ENCODE assay signal across 23 mouse cellular contexts in genomic region chr19:29866822-29867221, GRCm38 (mm10). TPM values are rescaled to one million over a fixed set of nuclear protein-coding genes. Genes with fewer than 3 reads are reported as not detected.
"Had no signal": no experiment of that assay in that cellular context is flagged by ENCODE, and none has a peak within 500 bp of the region (broad histone marks: within the 10 kb centered on the region; RNA-seq: fewer than 3 reads in every experiment).

No protein-coding gene starts in this region.

- H3K27me3 ChIP-seq: heart, embryonic 12.5 days; hindbrain, embryonic 13.5 days; hindbrain, embryonic 15.5 days; limb, embryonic 13.5 days; limb, embryonic 15.5 days had no signal

- H3K4me3 ChIP-seq: heart, embryonic 10.5 days; heart, embryonic 12.5 days; hindbrain, embryonic 13.5 days; hindbrain, embryonic 15.5 days; limb, embryonic 13.5 days; limb, embryonic 15.5 days; liver, embryonic 12.5 days had no signal

- H3K36me3 ChIP-seq: heart, embryonic 10.5 days; heart, embryonic 12.5 days; hindbrain, embryonic 13.5 days; hindbrain, embryonic 15.5 days; limb, embryonic 13.5 days; limb, embryonic 15.5 days; liver, embryonic 12.5 days had no signal

- H3K9ac ChIP-seq: forebrain, postnatal 0 days; heart, embryonic 12.5 days; hindbrain, embryonic 13.5 days; hindbrain, embryonic 15.5 days; limb, embryonic 13.5 days; limb, embryonic 15.5 days; liver, embryonic 12.5 days had no signal

- DNase-seq: forebrain, postnatal 0 days; gastrocnemius, postnatal 14 days; gastrocnemius, postnatal 36 days; heart, adult 18-20 months; heart, postnatal 14 days; heart, postnatal 36 days; kidney, adult 11 months; kidney, adult 9 months; kidney, postnatal 10 days; kidney, postnatal 36 days; layer of hippocampus, adult 9-11 months; layer of hippocampus, postnatal 36 days; left cerebral cortex, postnatal 4 days had no signal

- H3K4me2 ChIP-seq: heart, embryonic 12.5 days; hindbrain, embryonic 13.5 days; hindbrain, embryonic 15.5 days; limb, embryonic 13.5 days; limb, embryonic 15.5 days; liver, embryonic 12.5 days had no signal

- H3K9me3 ChIP-seq: heart, embryonic 10.5 days; heart, embryonic 12.5 days; hindbrain, embryonic 13.5 days; hindbrain, embryonic 15.5 days; limb, embryonic 13.5 days; limb, embryonic 15.5 days; liver, embryonic 12.5 days had no signal

- H3K4me1 ChIP-seq: heart, embryonic 10.5 days; heart, embryonic 12.5 days; hindbrain, embryonic 13.5 days; hindbrain, embryonic 15.5 days; limb, embryonic 13.5 days; limb, embryonic 15.5 days; liver, embryonic 12.5 days had no signal

- H3K27ac ChIP-seq: heart, embryonic 10.5 days; hindbrain, embryonic 13.5 days; hindbrain, embryonic 15.5 days; hindbrain, postnatal 0 days; limb, embryonic 13.5 days; limb, embryonic 15.5 days; liver, embryonic 12.5 days had no signal

- ATAC-seq: forebrain, postnatal 0 days; hindbrain, postnatal 0 days; intestine, embryonic 16.5 days; liver, embryonic 12.5 days had no signal

RNA-seq across cellular contexts. Expression of gene Il33, which starts 58.1 kb away (rescaled TPM):
- total RNA-seq: hematopoietic stem cell, adult 5-6 weeks had no signal
